Mouse (Mus musculus): ENCODE results near the gene Gm17349. TPM values are rescaled to one million over a fixed set of nuclear protein-coding genes. Genes with fewer than 3 reads are reported as not detected.

Gene Gm17349
- polyA plus RNA-seq, 1 experiment from 2014 or later: not detected

GRCm38 (mm10) chr15:99678063-99678800, 27.1 kb downstream of the Gm17349 start:
- WGBS: 14% methylated on average over 13 of the region's 13 CpGs
- Histone ChIP-seq H3K4me1 (peaks cover 30% of the 10 kb centered on the region), H3K27me3 (ENCODE audit: low read depth, poor library complexity, severe bottlenecking) (peaks cover 21% of the 10 kb centered on the region), H3K9me3 (replicated peaks) (no peaks in the 10 kb centered on the region), H3K36me3 (no peaks in the 10 kb centered on the region), H3K4me3 (no peak overlapping the region), H3K27ac (replicated peaks) (0 out of 2 replicates have a peak overlapping the region, but pooled peaks have one; percentile 38)
- no peak for DNase-seq (ENCODE audit: low spot score)

DNA sequence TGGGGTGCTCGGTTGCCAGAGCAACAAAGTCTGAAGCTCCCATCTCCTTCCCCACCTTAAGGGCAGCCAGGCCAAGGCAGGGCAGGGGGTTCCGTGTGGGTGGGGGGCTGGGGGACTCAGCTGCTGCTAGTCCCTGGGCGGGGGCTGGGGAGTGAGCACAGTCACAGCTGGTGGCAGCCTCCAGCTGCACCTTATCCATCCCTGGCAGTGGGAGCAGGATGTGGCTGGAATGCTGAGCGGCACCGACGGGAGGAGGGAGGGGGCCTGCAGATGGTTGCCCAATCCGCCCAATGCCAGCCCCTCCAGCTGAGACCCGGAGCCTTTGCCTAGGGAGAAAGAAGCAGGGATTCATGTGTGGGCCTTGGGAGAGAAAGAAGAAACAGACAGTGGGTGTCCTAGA, 28.2 kb downstream of the Gm17349 start:
- DNase-seq (ENCODE audit: low spot score): no peak
- no peaks in the 10 kb centered on the region for H3K9me3 ChIP-seq (replicated peaks)
- H3K36me3 ChIP-seq: no peaks in the 10 kb centered on the region
- WGBS: 32% methylated on average over 8 of the region's 8 CpGs
- 0 out of 2 replicates have a peak overlapping the region, but pooled peaks have one; percentile 4 for H3K4me3 ChIP-seq
- H3K27ac ChIP-seq (replicated peaks): peak overlapping the region; percentile 61
- peaks cover 31% of the 10 kb centered on the region for H3K27me3 ChIP-seq (ENCODE audit: low read depth, poor library complexity, severe bottlenecking)
- H3K4me1 ChIP-seq: peaks cover 37% of the 10 kb centered on the region

DNA sequence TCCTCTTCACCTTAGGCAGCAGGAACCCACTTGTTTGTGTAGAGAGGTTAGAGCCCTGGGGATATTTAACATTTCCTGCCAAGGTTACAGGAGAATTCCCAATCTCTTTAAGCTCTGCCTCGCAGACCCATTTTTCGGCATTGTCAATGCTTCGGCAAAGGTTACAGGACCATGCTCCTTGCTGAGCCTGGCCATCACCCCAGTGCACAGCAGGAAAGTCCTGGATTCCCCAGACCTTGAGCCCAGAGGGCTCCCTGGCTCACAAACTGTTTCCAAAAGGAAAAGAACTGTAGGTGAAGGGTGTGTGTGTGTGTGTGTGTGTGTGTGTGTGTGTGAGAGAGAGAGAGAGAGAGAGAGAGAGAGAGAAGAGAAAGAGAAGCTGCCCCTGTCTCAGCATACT, 30.4 kb downstream of the Gm17349 start:
- 72% methylated on average over 3 of the region's 3 CpGs for WGBS
- DNase-seq (ENCODE audit: low spot score): no peak
- Histone ChIP-seq H3K4me1 (peaks cover 58% of the 10 kb centered on the region), H3K27me3 (ENCODE audit: low read depth, poor library complexity, severe bottlenecking) (peaks cover 53% of the 10 kb centered on the region), H3K27ac (replicated peaks) (no peak overlapping the region), H3K9me3 (replicated peaks) (no peaks in the 10 kb centered on the region), H3K36me3 (no peaks in the 10 kb centered on the region), H3K4me3 (no peak overlapping the region)

DNA sequence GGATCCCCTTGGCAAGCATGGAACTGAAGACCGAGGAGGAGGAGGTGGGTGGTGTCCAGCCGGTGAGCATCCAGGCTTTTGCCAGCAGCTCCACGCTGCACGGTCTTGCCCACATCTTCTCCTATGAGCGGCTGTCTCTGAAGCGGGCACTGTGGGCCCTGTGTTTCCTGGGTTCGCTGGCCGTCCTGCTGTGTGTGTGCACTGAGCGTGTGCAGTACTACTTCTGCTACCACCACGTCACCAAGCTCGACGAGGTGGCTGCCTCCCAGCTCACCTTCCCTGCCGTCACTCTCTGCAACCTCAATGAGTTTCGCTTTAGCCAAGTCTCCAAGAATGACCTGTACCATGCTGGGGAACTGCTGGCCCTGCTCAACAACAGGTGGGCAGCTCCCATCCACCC, 33.5 kb downstream of the Gm17349 start:
- no peak for DNase-seq (ENCODE audit: low spot score)
- 77% methylated on average over 14 of the region's 14 CpGs for WGBS
- Histone ChIP-seq H3K36me3 (no peaks in the 10 kb centered on the region), H3K27me3 (ENCODE audit: low read depth, poor library complexity, severe bottlenecking) (peaks cover 76% of the 10 kb centered on the region), H3K27ac (replicated peaks) (no peak overlapping the region), H3K4me3 (peak overlapping the region; percentile 68; the same call in 1 of the 2 replicates), H3K9me3 (replicated peaks) (no peaks in the 10 kb centered on the region), H3K4me1 (peaks cover 49% of the 10 kb centered on the region)

- DNase-seq (ENCODE audit: low spot score): no peak
These were observed 34.2 kb downstream of the Gm17349 start for GRCm38 (mm10) chr15:99670964-99671670.

DNA sequence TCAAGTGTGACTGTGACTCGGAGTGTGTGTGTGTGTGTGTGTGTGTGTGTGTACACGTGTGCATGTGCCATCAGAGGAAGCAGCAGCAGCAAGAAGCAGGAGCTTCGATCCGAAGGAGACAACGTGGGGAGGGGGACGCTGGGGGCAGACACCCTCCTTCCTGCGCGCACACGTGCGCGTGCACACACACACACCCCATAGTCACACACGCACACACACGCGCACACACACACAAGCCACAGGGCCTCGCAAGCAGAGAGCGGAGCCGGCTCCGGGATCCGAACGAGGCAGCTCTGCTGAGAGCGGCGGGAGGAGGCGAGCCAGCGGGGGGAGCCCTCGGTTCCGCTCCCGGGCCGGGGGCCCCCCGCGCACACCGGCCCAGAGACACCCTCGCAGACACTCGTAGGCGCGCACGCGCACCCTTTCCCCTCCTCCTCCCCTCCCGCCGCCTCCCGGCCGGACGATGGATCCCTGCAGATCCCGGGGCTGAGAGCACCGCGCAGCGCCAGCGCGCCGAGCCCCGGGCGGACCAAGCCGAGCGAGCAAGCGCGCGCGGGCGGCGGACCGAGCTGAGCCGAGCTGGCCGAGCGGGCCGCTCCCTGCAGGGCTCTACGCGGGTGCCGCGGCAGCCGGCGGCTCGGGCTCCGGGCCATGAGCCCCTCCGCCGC, 35.0 kb downstream of the Gm17349 start, which contains the start of gene Asic1:
Gene Asic1 (plus strand): TSS at position 215 of the 668 bp plus-strand sequence.
- DNase-seq (ENCODE audit: low spot score): peak; percentile 68
- 2% methylated on average over 74 of the region's 74 CpGs for WGBS
- H3K9me3 ChIP-seq (replicated peaks): no peaks in the 10 kb centered on the region
- peak within 1 kb of the TSS; percentile 81 for H3K27ac ChIP-seq (replicated peaks)
- no peaks in the 10 kb centered on the region for H3K36me3 ChIP-seq
- H3K4me3 ChIP-seq: peak within 1 kb of the TSS; percentile 68
- H3K27me3 ChIP-seq (ENCODE audit: low read depth, poor library complexity, severe bottlenecking): peaks cover 84% of the 10 kb centered on the region
- peaks cover 59% of the 10 kb centered on the region for H3K4me1 ChIP-seq

More at GRCm38 (mm10) chr15:99670964-99671670, 34.2 kb downstream of the Gm17349 start:
- Histone ChIP-seq H3K27ac (replicated peaks) (peak overlapping the region; percentile 81), H3K4me3 (peak overlapping the region; percentile 68), H3K27me3 (ENCODE audit: low read depth, poor library complexity, severe bottlenecking) (peaks cover 81% of the 10 kb centered on the region), H3K36me3 (no peaks in the 10 kb centered on the region), H3K4me1 (peaks cover 51% of the 10 kb centered on the region), H3K9me3 (replicated peaks) (no peaks in the 10 kb centered on the region)
- 13% methylated on average over 15 of the region's 17 CpGs for WGBS

DNA sequence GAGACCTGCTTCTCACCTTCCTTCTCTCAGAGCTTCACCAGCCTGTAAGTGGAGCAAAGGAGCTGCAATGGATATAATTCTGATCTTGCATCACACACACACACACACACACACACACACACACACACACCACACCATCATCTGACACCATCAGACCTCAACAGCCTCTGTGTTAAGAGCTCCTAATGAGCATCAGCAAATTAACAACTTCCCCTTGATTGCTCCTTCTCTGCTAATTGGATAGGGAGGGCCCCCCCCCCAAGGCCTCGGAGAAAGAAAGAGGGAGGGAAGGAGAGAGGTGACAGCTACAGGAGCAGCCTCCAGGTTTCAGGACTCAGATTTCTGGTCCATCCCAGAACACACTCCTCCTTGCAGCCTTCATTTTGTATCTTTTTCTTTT, 35.9 kb downstream of the Gm17349 start:
- DNase-seq (ENCODE audit: low spot score): no peak
- Histone ChIP-seq H3K4me3 (peak overlapping the region; percentile 68; the same call in 1 of the 2 replicates), H3K4me1 (peaks cover 68% of the 10 kb centered on the region), H3K9me3 (replicated peaks) (no peaks in the 10 kb centered on the region), H3K27me3 (ENCODE audit: low read depth, poor library complexity, severe bottlenecking) (peaks cover 89% of the 10 kb centered on the region), H3K27ac (replicated peaks) (no peak overlapping the region), H3K36me3 (no peaks in the 10 kb centered on the region)
- WGBS: 0% methylated on average over 1 of the region's 1 CpGs

DNA sequence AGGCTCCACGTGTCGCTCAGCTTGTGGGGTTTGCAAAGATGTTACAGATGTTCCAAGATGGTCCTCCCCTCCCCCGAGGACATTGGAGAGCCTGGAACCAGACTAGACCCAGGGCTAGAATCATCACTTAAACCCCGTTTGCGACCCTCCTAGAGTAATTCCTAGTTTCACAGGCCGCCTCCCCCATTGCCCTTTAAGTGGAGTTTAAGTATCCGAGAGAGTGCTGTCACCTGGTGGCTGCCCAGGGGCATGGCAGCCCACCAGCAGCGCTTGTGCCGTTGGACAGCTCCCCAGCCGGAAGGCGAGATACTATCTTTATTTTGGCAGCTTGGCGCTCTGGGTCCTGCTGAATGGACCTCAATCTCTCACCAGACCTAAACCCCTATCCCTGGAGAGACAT, 36.4 kb downstream of the Gm17349 start:
- Histone ChIP-seq H3K27ac (replicated peaks) (no peak overlapping the region), H3K27me3 (ENCODE audit: low read depth, poor library complexity, severe bottlenecking) (peaks cover 94% of the 10 kb centered on the region), H3K9me3 (replicated peaks) (no peaks in the 10 kb centered on the region), H3K4me3 (peak overlapping the region; percentile 23; the same call in 1 of the 2 replicates), H3K4me1 (peaks cover 73% of the 10 kb centered on the region), H3K36me3 (no peaks in the 10 kb centered on the region)
- 4% methylated on average over 12 of the region's 12 CpGs for WGBS
- peak; percentile 75 for DNase-seq (ENCODE audit: low spot score)

DNA sequence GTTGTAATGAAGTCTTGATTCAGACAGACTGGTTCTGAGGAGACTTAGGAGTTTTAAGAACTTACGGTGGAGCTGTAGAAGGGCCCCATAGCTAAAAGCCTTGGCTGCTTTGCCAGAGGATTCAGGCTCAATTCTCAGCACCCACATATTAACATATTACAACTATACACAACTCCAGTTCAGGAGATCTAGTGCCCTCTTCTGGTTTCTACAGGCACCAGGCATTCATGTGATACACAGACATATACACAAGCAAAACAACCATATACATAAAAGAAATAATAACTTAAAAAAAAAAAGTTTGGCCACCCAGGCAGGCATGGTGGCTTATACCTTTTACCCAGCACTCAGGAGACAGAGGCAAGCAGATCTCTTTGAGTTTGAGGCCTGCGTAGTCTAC, 37.7 kb downstream of the Gm17349 start:
- H3K4me1 ChIP-seq: peaks cover 69% of the 10 kb centered on the region
- no peak overlapping the region for H3K27ac ChIP-seq (replicated peaks)
- H3K36me3 ChIP-seq: no peaks in the 10 kb centered on the region
- 95% methylated on average over 2 of the region's 2 CpGs for WGBS
- H3K9me3 ChIP-seq (replicated peaks): no peaks in the 10 kb centered on the region
- no peak overlapping the region for H3K4me3 ChIP-seq
- H3K27me3 ChIP-seq (ENCODE audit: low read depth, poor library complexity, severe bottlenecking): peaks cover 88% of the 10 kb centered on the region
- DNase-seq (ENCODE audit: low spot score): no peak

DNA sequence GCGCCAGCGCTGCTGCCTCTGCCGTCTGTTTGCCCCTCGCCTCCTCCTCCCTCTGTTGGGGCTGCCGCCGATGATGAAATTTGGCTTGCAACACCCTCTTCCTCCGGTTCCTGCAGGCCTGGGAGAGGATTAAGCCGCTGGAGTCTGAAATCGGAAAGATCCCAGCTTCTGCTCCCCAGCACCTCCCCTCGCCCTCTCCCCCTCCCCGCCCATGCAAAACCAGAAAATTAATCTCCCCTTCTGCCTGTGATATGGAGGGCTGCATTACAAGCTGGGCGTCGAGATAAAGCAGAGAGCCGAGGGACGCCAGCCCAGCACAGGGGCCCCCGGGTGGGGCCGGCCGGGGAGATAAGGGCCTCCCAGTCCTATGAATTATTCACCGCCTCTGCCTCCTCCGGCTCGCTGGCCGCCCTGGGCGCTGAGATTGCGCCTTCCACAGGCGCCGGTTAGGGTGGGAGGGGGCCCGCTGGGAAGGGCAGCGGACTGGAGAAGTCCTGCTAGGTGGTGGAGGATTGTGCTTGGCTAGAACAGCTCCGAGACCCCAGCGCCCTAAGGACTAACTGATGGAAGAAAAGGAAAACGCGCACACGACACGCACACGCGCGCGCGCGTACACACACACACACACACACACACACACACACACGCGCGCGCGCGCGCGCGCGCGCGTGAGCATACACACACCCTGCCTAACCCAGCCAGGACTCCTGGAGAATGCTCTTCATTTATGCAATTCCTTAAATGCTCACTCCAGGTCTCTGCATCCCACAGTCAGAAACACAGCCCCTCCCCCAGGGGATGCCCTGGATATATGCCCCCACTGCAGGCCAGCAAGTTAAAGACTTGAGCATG, 40.5 kb downstream of the Gm17349 start:
- no peaks in the 10 kb centered on the region for H3K9me3 ChIP-seq (replicated peaks)
- H3K27me3 ChIP-seq (ENCODE audit: low read depth, poor library complexity, severe bottlenecking): peaks cover 73% of the 10 kb centered on the region
- under 1% methylated on average over 52 of the region's 52 CpGs for WGBS
- peak overlapping the region; percentile 60 for H3K4me3 ChIP-seq
- DNase-seq (ENCODE audit: low spot score): peak; percentile 79
- peak overlapping the region; percentile 88 for H3K27ac ChIP-seq (replicated peaks)
- H3K36me3 ChIP-seq: no peaks in the 10 kb centered on the region
- H3K4me1 ChIP-seq: peaks cover 51% of the 10 kb centered on the region

DNA sequence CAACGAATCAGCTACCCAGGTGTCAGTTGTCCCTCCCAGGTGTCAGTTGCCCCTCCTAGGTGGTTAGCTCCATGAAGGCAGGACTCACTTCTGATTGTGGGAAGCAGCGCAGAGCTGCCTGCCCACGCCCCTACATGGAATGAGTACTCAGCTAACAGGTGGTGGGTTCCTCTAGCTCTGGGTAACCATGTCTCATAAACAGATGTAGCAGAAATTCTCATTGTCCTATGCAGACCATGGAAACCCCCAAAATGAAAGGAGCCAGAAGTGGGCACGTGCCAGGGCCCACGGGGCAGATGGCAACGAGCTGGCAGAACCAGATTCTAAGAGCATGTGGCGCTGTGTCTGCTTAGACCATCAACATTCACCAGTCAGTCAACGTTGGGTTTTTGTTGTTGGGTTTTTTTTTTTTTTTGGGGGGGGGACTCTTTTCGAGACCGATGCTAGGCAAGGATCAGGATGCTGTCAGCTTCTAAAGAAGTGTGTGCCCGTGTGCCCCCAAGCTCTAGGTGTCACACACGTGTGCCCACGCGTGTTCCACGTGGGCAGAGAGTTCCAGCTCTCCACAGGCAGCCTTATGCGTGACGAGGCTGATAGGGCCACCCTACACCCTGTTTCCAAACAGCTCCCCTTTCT, 41.2 kb downstream of the Gm17349 start:
- H3K27ac ChIP-seq (replicated peaks): peak overlapping the region; percentile 88
- H3K27me3 ChIP-seq (ENCODE audit: low read depth, poor library complexity, severe bottlenecking): peaks cover 66% of the 10 kb centered on the region
- H3K36me3 ChIP-seq: no peaks in the 10 kb centered on the region
- no peak for DNase-seq (ENCODE audit: low spot score)
- peak overlapping the region; percentile 60 for H3K4me3 ChIP-seq
- H3K9me3 ChIP-seq (replicated peaks): no peaks in the 10 kb centered on the region
- WGBS: 7% methylated on average over 17 of the region's 17 CpGs
- H3K4me1 ChIP-seq: peaks cover 44% of the 10 kb centered on the region
